Mouse (Mus musculus): ENCODE measurements around the gene H2-Q7.
"Not testable (repeated sequence)": the region's sequence is repeated elsewhere in the genome, so short reads cannot be mapped to it uniquely, and the experiment has no call there.

Gene H2-Q7

GRCm38 (mm10) chr17:35437386-35437936, 1.5 kb upstream of the H2-Q7 start:
- not testable (repeated sequence) for DNase-seq

GRCm38 (mm10) chr17:35438395-35438794, 560 bp upstream of the H2-Q7 start:
- DNase-seq = not testable (repeated sequence)

- not testable (repeated sequence) for DNase-seq
Measured at GRCm38 (mm10) chr17:35439295-35439747, 366 bp downstream of the H2-Q7 start.

GRCm38 (mm10) chr17:35439925-35440645, 1.1 kb downstream of the H2-Q7 start:
- not testable (repeated sequence) for DNase-seq

GRCm38 (mm10) chr17:35442376-35442775, 3.4 kb downstream of the H2-Q7 start:
- not testable (repeated sequence) for DNase-seq

- DNase-seq = not testable (repeated sequence)
Measured at GRCm38 (mm10) chr17:35444510-35444909, 5.6 kb downstream of the H2-Q7 start.

- DNase-seq = not testable (repeated sequence)
Measured at GRCm38 (mm10) chr17:35458247-35458646, 19.3 kb downstream of the H2-Q7 start.

GRCm38 (mm10) chr17:35460513-35461341, 21.8 kb downstream of the H2-Q7 start:
- not testable (repeated sequence) for DNase-seq

GRCm38 (mm10) chr17:35465651-35466050, 26.7 kb downstream of the H2-Q7 start:
- DNase-seq = peak; percentile 45

GRCm38 (mm10) chr17:35468936-35469335, 30.0 kb downstream of the H2-Q7 start:
- DNase-seq = not testable (repeated sequence)

- peak; percentile 61 for DNase-seq
Measured at GRCm38 (mm10) chr17:35469842-35470751, 31.1 kb downstream of the H2-Q7 start, which contains the start of gene H2-Q10. TSS of gene H2-Q10 (plus strand) at chr17:35470089.

GRCm38 (mm10) chr17:35484066-35484465, 45.1 kb downstream of the H2-Q7 start:
- peak; percentile 61 for DNase-seq

- DNase-seq = peak; percentile 13
Measured at GRCm38 (mm10) chr17:35485702-35486101, 46.7 kb downstream of the H2-Q7 start.

- no peak for DNase-seq
Measured at GRCm38 (mm10) chr17:35486726-35487125, 47.8 kb downstream of the H2-Q7 start.

GRCm38 (mm10) chr17:35488041-35488440, 49.1 kb downstream of the H2-Q7 start:
- DNase-seq = no peak

GRCm38 (mm10) chr17:35490320-35490719, 51.4 kb downstream of the H2-Q7 start:
- DNase-seq = no peak

Measured in liver (tissue).